Mouse (Mus musculus): ENCODE measurements at regions not wholly inside any gene's neighbourhood (a gene's known extent, or its start where the extent isn't known, plus 50 kb on each side); places are given as distances from the start of the nearest gene placed in this dataset.

DNA sequence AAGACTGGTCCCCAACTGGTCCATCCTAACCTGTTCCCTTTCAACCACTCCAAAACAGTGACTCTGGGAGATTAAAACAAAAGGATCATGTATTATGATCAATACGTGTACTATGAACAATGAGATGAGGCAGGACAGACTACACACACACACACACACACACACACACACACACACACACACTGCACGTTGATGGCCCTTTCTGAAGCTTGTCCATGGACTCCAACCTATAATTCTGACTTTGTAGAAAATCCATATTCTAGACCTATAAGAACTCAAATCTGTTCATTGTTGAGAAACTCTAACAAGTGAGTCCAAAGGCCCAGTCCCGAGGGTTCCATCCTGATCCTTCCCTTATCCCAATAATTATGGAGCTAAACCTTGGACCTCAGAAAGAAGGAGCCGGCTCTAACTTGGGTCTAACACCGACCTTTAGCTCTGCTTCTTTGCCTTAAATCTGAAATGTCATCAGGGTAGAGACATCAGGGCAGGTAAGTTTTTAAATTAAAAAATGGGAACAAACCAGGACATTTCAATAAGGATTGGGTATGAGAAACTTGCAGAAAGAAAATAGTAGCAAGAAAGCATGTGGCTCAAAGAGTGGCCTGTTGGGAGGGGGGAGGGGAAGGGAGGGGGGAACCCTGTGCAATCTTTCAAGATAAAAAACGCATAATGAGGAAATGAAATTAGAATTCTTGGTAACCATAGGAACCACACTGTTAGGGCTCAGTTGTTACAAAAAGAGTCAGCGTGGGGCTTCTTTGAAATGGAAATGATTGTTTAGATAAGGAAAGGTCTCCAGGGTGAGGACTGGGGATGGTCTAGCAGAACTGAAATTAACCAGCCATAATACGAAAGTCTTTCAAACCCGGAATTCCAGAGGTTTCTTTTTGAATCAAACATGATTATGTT, 187.9 kb downstream of the Dusp6 start:
- H3K27ac ChIP-seq (replicated peaks; ENCODE audit: low read depth, low read length), result no peak overlapping the region
- no peaks in the 10 kb centered on the region for H3K36me3 ChIP-seq (ENCODE audit: control insufficient read depth, insufficient read depth, low read length)
- H3K4me3 ChIP-seq (ENCODE audit: low read depth, low read length), result no peak overlapping the region
- H3K9me3 ChIP-seq (ENCODE audit: control insufficient read depth, low read length), result no peaks in the 10 kb centered on the region
- no peaks in the 10 kb centered on the region for H3K27me3 ChIP-seq (ENCODE audit: control insufficient read depth, insufficient read depth, low read length)
- H3K4me1 ChIP-seq (ENCODE audit: control insufficient read depth, insufficient read depth, low read length), result no peaks in the 10 kb centered on the region
- H3K4me2 ChIP-seq (ENCODE audit: low read depth, severe bottlenecking), result no peak overlapping the region
- no peak for DNase-seq (ENCODE audit: low spot score)
- H3K9ac ChIP-seq (ENCODE audit: low read length), result no peak overlapping the region
- no peak for ATAC-seq (ENCODE audit: insufficient number of reproducible peaks, low FRiP score, low TSS enrichment, low read depth)
- 59% methylated on average over 9 of the region's 9 CpGs for WGBS

GRCm38 (mm10) chr10:99451639-99452417, 188.8 kb downstream of the Dusp6 start:
- no peak for DNase-seq (ENCODE audit: low spot score)
- no peak for ATAC-seq (ENCODE audit: insufficient number of reproducible peaks, low FRiP score, low TSS enrichment, low read depth)
- Histone ChIP-seq H3K36me3 (ENCODE audit: control insufficient read depth, insufficient read depth, low read length) (no peaks in the 10 kb centered on the region), H3K4me1 (ENCODE audit: control insufficient read depth, insufficient read depth, low read length) (no peaks in the 10 kb centered on the region), H3K4me2 (ENCODE audit: low read depth, severe bottlenecking) (no peak overlapping the region), H3K27ac (replicated peaks; ENCODE audit: low read depth, low read length) (no peak overlapping the region), H3K4me3 (ENCODE audit: low read depth, low read length) (no peak overlapping the region), H3K27me3 (ENCODE audit: control insufficient read depth, insufficient read depth, low read length) (no peaks in the 10 kb centered on the region), H3K9me3 (ENCODE audit: control insufficient read depth, low read length) (no peaks in the 10 kb centered on the region), H3K9ac (ENCODE audit: low read length) (no peak overlapping the region)
- 53% methylated on average over 10 of the region's 10 CpGs for WGBS

- H3K4me1 ChIP-seq (ENCODE audit: control insufficient read depth, insufficient read depth, low read length), result 0 out of 2 replicates have a peak, but pooled peaks cover 2% of the 10 kb centered on the region
- no peaks in the 10 kb centered on the region for H3K27me3 ChIP-seq (ENCODE audit: control insufficient read depth, insufficient read depth, low read length)
- 82% methylated on average over 5 of the region's 5 CpGs for WGBS
- no peak overlapping the region for H3K9ac ChIP-seq (ENCODE audit: low read length)
- H3K4me3 ChIP-seq (ENCODE audit: low read depth, low read length), result no peak overlapping the region
- no peak for DNase-seq (ENCODE audit: low spot score)
- no peak for ATAC-seq (ENCODE audit: insufficient number of reproducible peaks, low FRiP score, low TSS enrichment, low read depth)
- H3K9me3 ChIP-seq (ENCODE audit: control insufficient read depth, low read length), result no peaks in the 10 kb centered on the region
- no peak overlapping the region for H3K27ac ChIP-seq (replicated peaks; ENCODE audit: low read depth, low read length)
- H3K36me3 ChIP-seq (ENCODE audit: control insufficient read depth, insufficient read depth, low read length), result no peaks in the 10 kb centered on the region
- H3K4me2 ChIP-seq (ENCODE audit: low read depth, severe bottlenecking), result no peak overlapping the region
Measured at GRCm38 (mm10) chr10:99456180-99456579, 193.1 kb downstream of the Dusp6 start.

- H3K4me2 ChIP-seq (ENCODE audit: low read depth, severe bottlenecking), result no peak overlapping the region
- no peaks in the 10 kb centered on the region for H3K27me3 ChIP-seq (ENCODE audit: control insufficient read depth, insufficient read depth, low read length)
- H3K4me3 ChIP-seq (ENCODE audit: low read depth, low read length), result no peak overlapping the region
- no peak overlapping the region for H3K9ac ChIP-seq (ENCODE audit: low read length)
- H3K36me3 ChIP-seq (ENCODE audit: control insufficient read depth, insufficient read depth, low read length), result no peaks in the 10 kb centered on the region
- 0 out of 2 replicates have a peak, but pooled peaks cover 6% of the 10 kb centered on the region for H3K4me1 ChIP-seq (ENCODE audit: control insufficient read depth, insufficient read depth, low read length)
- no peaks in the 10 kb centered on the region for H3K9me3 ChIP-seq (ENCODE audit: control insufficient read depth, low read length)
- no peak overlapping the region for H3K27ac ChIP-seq (replicated peaks; ENCODE audit: low read depth, low read length)
- 83% methylated on average over 3 of the region's 3 CpGs for WGBS
- DNase-seq (ENCODE audit: low spot score) (no peak), ATAC-seq (ENCODE audit: insufficient number of reproducible peaks, low FRiP score, low TSS enrichment, low read depth) (no peak)
Measured at GRCm38 (mm10) chr10:99458047-99458446, 195.0 kb downstream of the Dusp6 start.

DNA sequence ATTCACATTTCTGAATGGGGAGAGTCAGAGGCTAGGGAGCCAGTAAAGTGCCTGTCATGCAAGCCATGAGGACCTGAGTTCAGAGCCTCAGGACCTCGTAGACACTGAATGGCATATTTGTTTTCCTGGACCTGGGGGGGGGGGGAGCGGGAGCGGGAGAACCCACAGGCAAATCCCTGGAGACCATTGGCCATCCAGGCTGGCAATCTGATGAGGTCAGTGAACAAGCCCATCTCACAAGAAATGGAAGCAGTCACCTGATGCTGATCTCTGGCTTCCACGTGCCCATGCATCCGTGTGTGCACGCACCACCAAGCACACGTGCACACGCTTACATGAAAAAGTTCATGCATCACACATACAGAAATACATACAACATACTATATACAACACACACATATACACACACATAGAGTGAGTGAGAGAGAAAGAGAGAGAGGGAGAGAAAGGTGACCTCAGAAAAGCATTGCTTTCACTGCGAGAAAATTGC, 196.2 kb downstream of the Dusp6 start:
- Histone ChIP-seq H3K9me3 (ENCODE audit: control insufficient read depth, low read length) (no peaks in the 10 kb centered on the region), H3K27ac (replicated peaks; ENCODE audit: low read depth, low read length) (no peak overlapping the region), H3K27me3 (ENCODE audit: control insufficient read depth, insufficient read depth, low read length) (no peaks in the 10 kb centered on the region), H3K9ac (ENCODE audit: low read length) (no peak overlapping the region), H3K36me3 (ENCODE audit: control insufficient read depth, insufficient read depth, low read length) (no peaks in the 10 kb centered on the region), H3K4me1 (ENCODE audit: control insufficient read depth, insufficient read depth, low read length) (0 out of 2 replicates have a peak, but pooled peaks cover 6% of the 10 kb centered on the region), H3K4me3 (ENCODE audit: low read depth, low read length) (no peak overlapping the region), H3K4me2 (ENCODE audit: low read depth, severe bottlenecking) (no peak overlapping the region)
- ATAC-seq (ENCODE audit: insufficient number of reproducible peaks, low FRiP score, low TSS enrichment, low read depth), result no peak
- DNase-seq (ENCODE audit: low spot score), result no peak
- WGBS, result 89% methylated on average over 9 of the region's 9 CpGs

GRCm38 (mm10) chr10:99459823-99460361, 196.9 kb downstream of the Dusp6 start:
- H3K9me3 ChIP-seq (ENCODE audit: control insufficient read depth, low read length), result no peaks in the 10 kb centered on the region
- H3K9ac ChIP-seq (ENCODE audit: low read length), result no peak overlapping the region
- H3K27ac ChIP-seq (replicated peaks; ENCODE audit: low read depth, low read length), result no peak overlapping the region
- H3K27me3 ChIP-seq (ENCODE audit: control insufficient read depth, insufficient read depth, low read length), result no peaks in the 10 kb centered on the region
- ATAC-seq (ENCODE audit: insufficient number of reproducible peaks, low FRiP score, low TSS enrichment, low read depth) (no peak), DNase-seq (ENCODE audit: low spot score) (peak; percentile 26)
- 56% methylated on average over 10 of the region's 10 CpGs for WGBS
- no peak overlapping the region for H3K4me3 ChIP-seq (ENCODE audit: low read depth, low read length)
- H3K4me1 ChIP-seq (ENCODE audit: control insufficient read depth, insufficient read depth, low read length), result 0 out of 2 replicates have a peak, but pooled peaks cover 6% of the 10 kb centered on the region
- no peaks in the 10 kb centered on the region for H3K36me3 ChIP-seq (ENCODE audit: control insufficient read depth, insufficient read depth, low read length)
- no peak overlapping the region for H3K4me2 ChIP-seq (ENCODE audit: low read depth, severe bottlenecking)

- H3K36me3 ChIP-seq (ENCODE audit: control insufficient read depth, insufficient read depth, low read length), result no peaks in the 10 kb centered on the region
- peak overlapping the region; percentile 52; the same call in 1 of the 2 replicates for H3K9ac ChIP-seq (ENCODE audit: low read length)
- no peaks in the 10 kb centered on the region for H3K27me3 ChIP-seq (ENCODE audit: control insufficient read depth, insufficient read depth, low read length)
- H3K4me3 ChIP-seq (ENCODE audit: low read depth, low read length), result peak overlapping the region; percentile 15; the same call in 1 of the 2 replicates
- no peak overlapping the region for H3K27ac ChIP-seq (replicated peaks; ENCODE audit: low read depth, low read length)
- peak overlapping the region; percentile 50 for H3K4me2 ChIP-seq (ENCODE audit: low read depth, severe bottlenecking)
- no peak for DNase-seq (ENCODE audit: low spot score)
- peak; percentile 52 for ATAC-seq (ENCODE audit: insufficient number of reproducible peaks, low FRiP score, low TSS enrichment, low read depth)
- no peaks in the 10 kb centered on the region for H3K9me3 ChIP-seq (ENCODE audit: control insufficient read depth, low read length)
- 0 out of 2 replicates have a peak, but pooled peaks cover 6% of the 10 kb centered on the region for H3K4me1 ChIP-seq (ENCODE audit: control insufficient read depth, insufficient read depth, low read length)
- WGBS, result 4% methylated on average over 17 of the region's 17 CpGs
Measured at GRCm38 (mm10) chr10:99460847-99461445, 197.9 kb downstream of the Dusp6 start.

All from limb, embryonic 11.5 days (tissue).